Mouse (Mus musculus) left cerebral cortex, postnatal 10 days (tissue): Measurements from ENCODE around the gene Prdm16. TPM values are rescaled to one million over a fixed set of nuclear protein-coding genes. Genes with fewer than 3 reads are reported as not detected.

ENCODE experiments used
- DNase-seq, 2 experiments: peaks; one replicate each; pipeline ENCODE4 v3.0.0; 2021 to 2022; ENCODE audit warnings: low spot score in 2 of 2, mixed read lengths in 1 of 2; ENCODE audit errors: extremely low spot score in 1 of 2
- intact Hi-C: fragments of 180-260 bp; cut with DNase I; formaldehyde crosslinking; loops from one replicate; pipeline ENCODE4 v1.15.1; 2025
- total RNA-seq, 2 experiments: library from RNA; stranded (reverse); gene quantifications; 2 replicates each; pipeline ENCODE4 v1.2.3; 2021

The Prdm16 gene
- total RNA-seq, 2 experiments from 2014 or later, result 4.9 to 6.1 TPM

GRCm38 (mm10) chr4:154502403-154503000 lies 134.2 kb downstream of the Prdm16 start:
- intact Hi-C loops, result no loop called here

GRCm38 (mm10) chr4:154500695-154501094 lies 136.0 kb downstream of the Prdm16 start:
- DNase-seq, result no peak
- intact Hi-C loops, result no loop called here

More at GRCm38 (mm10) chr4:154502403-154503000, 134.2 kb downstream of the Prdm16 start:
- no peak for DNase-seq

- DNase-seq, result peak; percentile 82 to 84
- intact Hi-C loops, result loop anchor here (10.0 kb wide), 1 partner anchor 135 kb away; the partner anchor contains the start of gene Prdm16
Observed at GRCm38 (mm10) chr4:154499701-154500523, 136.8 kb downstream of the Prdm16 start.

- intact Hi-C loops, result loop anchor here (10.0 kb wide), 1 partner anchor 137 kb away; the partner anchor contains the start of gene Prdm16
Observed at GRCm38 (mm10) chr4:154497423-154498175, 139.1 kb downstream of the Prdm16 start.

GRCm38 (mm10) chr4:154496991-154497390 lies 139.7 kb downstream of the Prdm16 start:
- DNase-seq, result peak; percentile 68 to 90
- intact Hi-C loops, result loop anchor here (10.0 kb wide), 1 partner anchor 138 kb away; the partner anchor contains the start of gene Prdm16

More at GRCm38 (mm10) chr4:154497423-154498175, 139.1 kb downstream of the Prdm16 start:
- DNase-seq, result no peak

- no peak for DNase-seq
- intact Hi-C loops, result loop anchor here (10.0 kb wide), 1 partner anchor 138 kb away; the partner anchor contains the start of gene Prdm16
Observed at GRCm38 (mm10) chr4:154496522-154496921, 140.2 kb downstream of the Prdm16 start.

GRCm38 (mm10) chr4:154493996-154494395 lies 142.7 kb downstream of the Prdm16 start:
- intact Hi-C loops, result loop anchor here (10.0 kb wide), 1 partner anchor 141 kb away; the partner anchor contains the start of gene Prdm16
- DNase-seq, result no peak

- no peak for DNase-seq
- intact Hi-C loops, result loop anchor here (10.0 kb wide), 1 partner anchor 142 kb away; the partner anchor contains the start of gene Prdm16
Observed at GRCm38 (mm10) chr4:154492714-154493121, 144.0 kb downstream of the Prdm16 start.

- intact Hi-C loops, result loop anchor here (10.0 kb wide), 1 partner anchor 143 kb away; the partner anchor contains the start of gene Prdm16
- no peak for DNase-seq
Observed at GRCm38 (mm10) chr4:154492268-154492667, 144.4 kb downstream of the Prdm16 start.

GRCm38 (mm10) chr4:154488031-154488430 lies 148.6 kb downstream of the Prdm16 start:
- intact Hi-C loops, result no loop called here
- no peak for DNase-seq

GRCm38 (mm10) chr4:154482695-154483094 lies 154.0 kb downstream of the Prdm16 start:
- no peak for DNase-seq
- intact Hi-C loops, result no loop called here

GRCm38 (mm10) chr4:154481771-154482637 lies 154.7 kb downstream of the Prdm16 start:
- peak in 1 of 2 experiments; percentile 51 for DNase-seq
- intact Hi-C loops, result no loop called here

- no peak for DNase-seq
- intact Hi-C loops, result no loop called here
Observed at GRCm38 (mm10) chr4:154480544-154481260, 156.0 kb downstream of the Prdm16 start.

GRCm38 (mm10) chr4:154480143-154480542 lies 156.5 kb downstream of the Prdm16 start:
- DNase-seq, result no peak
- intact Hi-C loops, result no loop called here

GRCm38 (mm10) chr4:154478933-154479613 lies 157.6 kb downstream of the Prdm16 start:
- intact Hi-C loops, result no loop called here
- no peak for DNase-seq

- no peak for DNase-seq
- intact Hi-C loops, result no loop called here
Observed at GRCm38 (mm10) chr4:154473571-154474307, 162.9 kb downstream of the Prdm16 start.
